Mouse (Mus musculus): ENCODE measurements around the gene Gas2l3. TPM values are rescaled to one million over a fixed set of nuclear protein-coding genes. Genes with fewer than 3 reads are reported as not detected.

Gene Gas2l3
- polyA plus RNA-seq (2014; fragmentation: Nextera tagmentation; extraction: Ambion mirVana): 7.6 and 9.1 TPM in 2 replicates

- Histone ChIP-seq H3K9me3 (ENCODE audit: control insufficient read depth, low read length) (no peaks in the 10 kb centered on the region), H3K27me3 (replicated peaks; ENCODE audit: control insufficient read depth, insufficient read depth, low read length) (no peaks in the 10 kb centered on the region), H3K27ac (ENCODE audit: low read depth, low read length) (peak within 1 kb of the TSS; percentile 69), H3K4me2 (peak within 1 kb of the TSS; percentile 87), H3K9ac (ENCODE audit: low read depth, low read length) (peak within 1 kb of the TSS; percentile 68), H3K36me3 (ENCODE audit: control insufficient read depth, insufficient read depth, low read length) (no peaks in the 10 kb centered on the region), H3K4me1 (replicated peaks; ENCODE audit: control insufficient read depth, insufficient read depth, low read length) (peaks cover 6% of the 10 kb centered on the region), H3K4me3 (ENCODE audit: low read depth, low read length) (peak within 1 kb of the TSS; percentile 80)
- ATAC-seq (replicated peaks; ENCODE audit: low FRiP score): peak; percentile 90
- WGBS: under 1% methylated on average over 39 of the region's 39 CpGs
- DNase-seq (ENCODE audit: low spot score): peak; percentile 89
Observed at GRCm38 (mm10) chr10:89443623-89444151, at the start of gene Gas2l3. Gas2l3 (minus strand) TSS chr10:89443967.

- H3K4me2 ChIP-seq: no peak overlapping the region
- no peak overlapping the region for H3K4me3 ChIP-seq (ENCODE audit: low read depth, low read length)
- no peak overlapping the region for H3K27ac ChIP-seq (ENCODE audit: low read depth, low read length)
- 50% methylated on average over 3 of the region's 3 CpGs for WGBS
- no peaks in the 10 kb centered on the region for H3K9me3 ChIP-seq (ENCODE audit: control insufficient read depth, low read length)
- no peaks in the 10 kb centered on the region for H3K27me3 ChIP-seq (replicated peaks; ENCODE audit: control insufficient read depth, insufficient read depth, low read length)
- no peaks in the 10 kb centered on the region for H3K4me1 ChIP-seq (replicated peaks; ENCODE audit: control insufficient read depth, insufficient read depth, low read length)
- no peaks in the 10 kb centered on the region for H3K36me3 ChIP-seq (ENCODE audit: control insufficient read depth, insufficient read depth, low read length)
- DNase-seq (ENCODE audit: low spot score) (no peak), ATAC-seq (replicated peaks; ENCODE audit: low FRiP score) (no peak)
- no peak overlapping the region for H3K9ac ChIP-seq (ENCODE audit: low read depth, low read length)
Observed at GRCm38 (mm10) chr10:89491321-89491720, 47.6 kb upstream of the Gas2l3 start.

GRCm38 (mm10) chr10:89490250-89490649, 46.5 kb upstream of the Gas2l3 start:
- no peaks in the 10 kb centered on the region for H3K36me3 ChIP-seq (ENCODE audit: control insufficient read depth, insufficient read depth, low read length)
- WGBS: 88% methylated on average over 3 of the region's 3 CpGs
- no peak overlapping the region for H3K4me2 ChIP-seq
- H3K9me3 ChIP-seq (ENCODE audit: control insufficient read depth, low read length): no peaks in the 10 kb centered on the region
- H3K4me1 ChIP-seq (replicated peaks; ENCODE audit: control insufficient read depth, insufficient read depth, low read length): no peaks in the 10 kb centered on the region
- DNase-seq (ENCODE audit: low spot score) (no peak), ATAC-seq (replicated peaks; ENCODE audit: low FRiP score) (no peak)
- H3K27me3 ChIP-seq (replicated peaks; ENCODE audit: control insufficient read depth, insufficient read depth, low read length): no peaks in the 10 kb centered on the region
- H3K4me3 ChIP-seq (ENCODE audit: low read depth, low read length): no peak overlapping the region
- H3K27ac ChIP-seq (ENCODE audit: low read depth, low read length): no peak overlapping the region
- no peak overlapping the region for H3K9ac ChIP-seq (ENCODE audit: low read depth, low read length)

- 57% methylated on average over 4 of the region's 4 CpGs for WGBS
- Histone ChIP-seq H3K36me3 (ENCODE audit: control insufficient read depth, insufficient read depth, low read length) (no peaks in the 10 kb centered on the region), H3K9ac (ENCODE audit: low read depth, low read length) (no peak overlapping the region), H3K27me3 (replicated peaks; ENCODE audit: control insufficient read depth, insufficient read depth, low read length) (no peaks in the 10 kb centered on the region), H3K9me3 (ENCODE audit: control insufficient read depth, low read length) (no peaks in the 10 kb centered on the region), H3K4me2 (no peak overlapping the region), H3K4me1 (replicated peaks; ENCODE audit: control insufficient read depth, insufficient read depth, low read length) (no peaks in the 10 kb centered on the region), H3K4me3 (ENCODE audit: low read depth, low read length) (no peak overlapping the region), H3K27ac (ENCODE audit: low read depth, low read length) (no peak overlapping the region)
- ATAC-seq (replicated peaks; ENCODE audit: low FRiP score) (no peak), DNase-seq (ENCODE audit: low spot score) (no peak)
Observed at GRCm38 (mm10) chr10:89489459-89489858, 45.7 kb upstream of the Gas2l3 start.

GRCm38 (mm10) chr10:89486995-89487742, 43.4 kb upstream of the Gas2l3 start:
- H3K27ac ChIP-seq (ENCODE audit: low read depth, low read length): no peak overlapping the region
- DNase-seq (ENCODE audit: low spot score) (no peak), ATAC-seq (replicated peaks; ENCODE audit: low FRiP score) (no peak)
- H3K4me3 ChIP-seq (ENCODE audit: low read depth, low read length): no peak overlapping the region
- H3K27me3 ChIP-seq (replicated peaks; ENCODE audit: control insufficient read depth, insufficient read depth, low read length): no peaks in the 10 kb centered on the region
- H3K4me2 ChIP-seq: no peak overlapping the region
- H3K9me3 ChIP-seq (ENCODE audit: control insufficient read depth, low read length): no peaks in the 10 kb centered on the region
- H3K9ac ChIP-seq (ENCODE audit: low read depth, low read length): no peak overlapping the region
- no peaks in the 10 kb centered on the region for H3K36me3 ChIP-seq (ENCODE audit: control insufficient read depth, insufficient read depth, low read length)
- H3K4me1 ChIP-seq (replicated peaks; ENCODE audit: control insufficient read depth, insufficient read depth, low read length): no peaks in the 10 kb centered on the region
- WGBS: 65% methylated on average over 4 of the region's 4 CpGs

GRCm38 (mm10) chr10:89484907-89485306, 41.1 kb upstream of the Gas2l3 start:
- Histone ChIP-seq H3K36me3 (ENCODE audit: control insufficient read depth, insufficient read depth, low read length) (no peaks in the 10 kb centered on the region), H3K4me1 (replicated peaks; ENCODE audit: control insufficient read depth, insufficient read depth, low read length) (no peaks in the 10 kb centered on the region), H3K9ac (ENCODE audit: low read depth, low read length) (no peak overlapping the region), H3K27me3 (replicated peaks; ENCODE audit: control insufficient read depth, insufficient read depth, low read length) (no peaks in the 10 kb centered on the region), H3K27ac (ENCODE audit: low read depth, low read length) (no peak overlapping the region), H3K9me3 (ENCODE audit: control insufficient read depth, low read length) (no peaks in the 10 kb centered on the region), H3K4me2 (no peak overlapping the region), H3K4me3 (ENCODE audit: low read depth, low read length) (no peak overlapping the region)
- DNase-seq (ENCODE audit: low spot score) (no peak), ATAC-seq (replicated peaks; ENCODE audit: low FRiP score) (no peak)

DNA sequence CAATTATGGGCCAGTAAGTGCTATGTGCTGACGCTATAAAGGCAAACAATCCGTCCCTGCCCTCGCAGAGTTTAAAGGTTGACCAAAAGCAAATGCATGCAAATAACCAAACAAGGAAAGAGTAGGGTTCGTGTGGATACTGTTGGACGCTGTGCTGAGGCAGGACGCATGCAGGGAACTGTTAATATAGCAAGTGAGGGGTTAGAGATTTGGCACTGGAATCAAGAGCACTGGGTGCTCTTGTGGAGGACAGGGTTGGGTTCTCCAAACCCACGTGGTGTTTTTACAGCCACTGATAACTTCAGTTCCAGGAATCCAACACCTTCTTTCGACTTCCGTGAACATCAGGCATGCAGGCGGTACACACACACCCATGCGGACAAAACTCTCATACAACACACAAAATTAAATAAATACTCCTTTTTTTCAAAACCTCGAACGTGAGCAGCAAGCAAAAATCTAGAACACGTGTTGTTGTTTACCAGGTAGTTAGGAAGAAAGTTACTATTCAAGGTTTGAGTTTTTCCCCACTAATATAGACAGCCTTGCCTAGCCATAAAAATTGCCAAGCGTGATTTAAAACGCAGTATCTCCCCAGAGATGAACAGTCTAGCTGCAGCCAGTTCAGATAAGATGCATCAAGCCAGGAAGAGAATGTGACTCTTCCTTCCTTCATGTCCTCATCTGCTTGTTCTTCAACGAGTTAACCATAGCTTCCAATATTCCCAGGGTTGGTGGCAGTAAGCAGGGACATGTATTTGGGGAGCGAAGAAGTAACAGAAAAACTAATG, 40.2 kb upstream of the Gas2l3 start:
- no peak overlapping the region for H3K27ac ChIP-seq (ENCODE audit: low read depth, low read length)
- H3K36me3 ChIP-seq (ENCODE audit: control insufficient read depth, insufficient read depth, low read length): no peaks in the 10 kb centered on the region
- H3K4me3 ChIP-seq (ENCODE audit: low read depth, low read length): no peak overlapping the region
- no peak overlapping the region for H3K4me2 ChIP-seq
- ATAC-seq (replicated peaks; ENCODE audit: low FRiP score) (no peak), DNase-seq (ENCODE audit: low spot score) (no peak)
- no peaks in the 10 kb centered on the region for H3K27me3 ChIP-seq (replicated peaks; ENCODE audit: control insufficient read depth, insufficient read depth, low read length)
- no peaks in the 10 kb centered on the region for H3K9me3 ChIP-seq (ENCODE audit: control insufficient read depth, low read length)
- H3K4me1 ChIP-seq (replicated peaks; ENCODE audit: control insufficient read depth, insufficient read depth, low read length): no peaks in the 10 kb centered on the region
- WGBS: 73% methylated on average over 18 of the region's 18 CpGs
- no peak overlapping the region for H3K9ac ChIP-seq (ENCODE audit: low read depth, low read length)

GRCm38 (mm10) chr10:89483113-89483512, 39.3 kb upstream of the Gas2l3 start:
- ATAC-seq (replicated peaks; ENCODE audit: low FRiP score): no peak
- H3K4me2 ChIP-seq: no peak overlapping the region
- H3K4me1 ChIP-seq (replicated peaks; ENCODE audit: control insufficient read depth, insufficient read depth, low read length): no peaks in the 10 kb centered on the region
- WGBS: 82% methylated on average over 14 of the region's 14 CpGs
- no peaks in the 10 kb centered on the region for H3K9me3 ChIP-seq (ENCODE audit: control insufficient read depth, low read length)
- H3K9ac ChIP-seq (ENCODE audit: low read depth, low read length): no peak overlapping the region
- no peaks in the 10 kb centered on the region for H3K36me3 ChIP-seq (ENCODE audit: control insufficient read depth, insufficient read depth, low read length)
- H3K27me3 ChIP-seq (replicated peaks; ENCODE audit: control insufficient read depth, insufficient read depth, low read length): no peaks in the 10 kb centered on the region
- no peak overlapping the region for H3K27ac ChIP-seq (ENCODE audit: low read depth, low read length)
- no peak overlapping the region for H3K4me3 ChIP-seq (ENCODE audit: low read depth, low read length)
- no peak for DNase-seq (ENCODE audit: low spot score)
